Comparison of ENCODE assay signal across 11 mouse cellular contexts in the genomic region with DNA sequence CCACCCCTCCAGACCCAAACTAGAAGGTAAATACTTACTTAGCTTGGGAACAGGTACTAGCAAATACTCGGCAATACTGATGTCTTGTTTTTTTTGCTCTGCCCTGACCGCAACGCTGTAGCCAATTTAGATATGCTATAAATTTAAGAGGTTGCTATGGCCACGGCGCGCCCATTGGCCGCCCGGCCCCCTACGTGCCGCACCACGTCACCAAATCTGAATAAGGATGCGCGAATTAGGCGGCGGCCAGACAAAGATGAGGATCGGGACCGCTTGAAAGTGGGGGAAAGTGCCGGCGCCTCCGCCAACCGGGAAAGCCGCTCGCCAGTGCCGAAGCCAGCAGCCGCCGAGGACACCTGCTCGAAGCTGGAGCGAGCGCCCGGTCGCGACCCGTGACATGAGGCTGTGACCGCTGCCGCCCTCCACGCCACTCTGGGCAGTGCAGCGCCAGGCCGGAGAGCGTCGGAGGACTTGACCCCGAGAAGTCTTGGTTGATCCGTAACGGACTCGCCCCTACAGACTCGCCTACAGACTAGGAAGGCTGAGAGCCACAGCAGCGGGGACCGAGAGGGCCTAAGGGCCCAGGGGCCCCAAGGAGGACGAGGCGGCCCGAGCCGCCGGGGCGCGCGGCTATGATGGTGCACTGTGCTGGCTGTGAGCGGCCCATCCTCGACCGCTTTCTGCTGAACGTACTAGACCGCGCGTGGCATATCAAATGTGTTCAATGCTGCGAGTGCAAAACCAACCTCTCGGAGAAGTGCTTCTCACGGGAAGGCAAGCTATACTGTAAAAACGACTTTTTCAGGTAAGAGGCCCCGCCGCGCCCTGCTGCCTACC. TPM values are rescaled to one million over a fixed set of nuclear protein-coding genes. Genes with fewer than 3 reads are reported as not detected.
A peak's percentile ranks its signal among the peaks of the same experiment; 100 is the strongest.
DNase-seq lines count a peak whose midpoint lies in the region; ATAC-seq and TF ChIP-seq lines count a peak whose summit lies in the region.
"Had no signal": no experiment of that assay in that cellular context is flagged by ENCODE, and none has a peak within 500 bp of the region (broad histone marks: within the 10 kb centered on the region; RNA-seq: fewer than 3 reads in every experiment).

Gene Lhx5 (plus strand): TSS at position 51 of the 837 bp plus-strand sequence.

- no peak for TF ChIP-seq CTCF in liver, postnatal 0 days (IDR thresholded peaks at IDR 0.05; ENCODE audit: low read depth)

- H3K4me1 ChIP-seq in heart, embryonic 12.5 days (replicated peaks), result peaks cover 14% of the 10 kb centered on the region
- H3K4me1 ChIP-seq in hindbrain, embryonic 12.5 days, result peaks cover 24% of the 10 kb centered on the region
- peaks cover 4% of the 10 kb centered on the region; the same call in 1 of the 2 replicates for H3K4me1 ChIP-seq in liver, postnatal 0 days (ENCODE audit: insufficient read depth)
- H3K4me1 ChIP-seq: liver, embryonic 13.5 days had no signal

- no peaks in the 10 kb centered on the region for H3K9me3 ChIP-seq in heart, embryonic 12.5 days (replicated peaks)
- H3K9me3 ChIP-seq in hindbrain, embryonic 12.5 days (replicated peaks), result no peaks in the 10 kb centered on the region
- no peaks in the 10 kb centered on the region for H3K9me3 ChIP-seq in liver, postnatal 0 days (ENCODE audit: low read length)
- H3K9me3 ChIP-seq: liver, embryonic 13.5 days had no signal

- no peak for ATAC-seq in heart, embryonic 12.5 days (ENCODE audit: insufficient number of reproducible peaks, low FRiP score)
- ATAC-seq in hindbrain, embryonic 12.5 days (ENCODE audit: low FRiP score), result peak; percentile 74
- ATAC-seq in liver, postnatal 0 days, result no peak
- no peak for ATAC-seq in megakaryocyte, adult 5-6 weeks (ENCODE audit: poor library complexity, severe bottlenecking)
- ATAC-seq in CD4-positive, CD25-positive, alpha-beta regulatory T cell, adult 4 months, result no peak

- no peak for DNase-seq in heart, postnatal 14 days
- peak; percentile 37 to 56 for DNase-seq in cerebellum, postnatal 25 days
- DNase-seq in neural tube, embryonic 10.5 days (ENCODE audit: extremely low spot score, low spot score), result peak; percentile 59
- DNase-seq in liver, postnatal 0 days, result no peak
- DNase-seq: liver, embryonic 13.5 days had no signal

- H3K27ac ChIP-seq in heart, embryonic 12.5 days (ENCODE audit: poor library complexity, severe bottlenecking), result no peak within 1 kb of the TSS
- H3K27ac ChIP-seq in hindbrain, embryonic 12.5 days, result peak within 1 kb of the TSS; percentile 92
- H3K27ac ChIP-seq in liver, postnatal 0 days (ENCODE audit: low read depth), result no peak within 1 kb of the TSS
- H3K27ac ChIP-seq: liver, embryonic 13.5 days had no signal

- H3K4me2 ChIP-seq in heart, embryonic 12.5 days, result peak within 1 kb of the TSS; percentile 25; the same call in 1 of the 2 replicates
- peak within 1 kb of the TSS; percentile 59 for H3K4me2 ChIP-seq in hindbrain, embryonic 12.5 days (replicated peaks)
- H3K4me2 ChIP-seq in liver, postnatal 0 days (ENCODE audit: low read depth, low read length), result no peak within 1 kb of the TSS
- H3K4me2 ChIP-seq: liver, embryonic 13.5 days had no signal

- peaks cover 99% of the 10 kb centered on the region for H3K27me3 ChIP-seq in heart, embryonic 12.5 days (replicated peaks)
- peaks cover 96% of the 10 kb centered on the region for H3K27me3 ChIP-seq in hindbrain, embryonic 12.5 days
- H3K27me3 ChIP-seq in liver, postnatal 0 days (ENCODE audit: insufficient read depth, low read length), result peaks cover 96% of the 10 kb centered on the region

- no peak within 1 kb of the TSS for H3K9ac ChIP-seq in heart, embryonic 12.5 days
- H3K9ac ChIP-seq in hindbrain, embryonic 12.5 days, result peak within 1 kb of the TSS; percentile 87
- H3K9ac ChIP-seq in liver, postnatal 0 days (replicated peaks), result no peak within 1 kb of the TSS
- H3K9ac ChIP-seq: liver, embryonic 13.5 days had no signal

- no peak for TF ChIP-seq EP300 in liver, postnatal 0 days (IDR thresholded peaks at IDR 0.05; ENCODE audit: low read depth)

- H3K36me3 ChIP-seq in heart, embryonic 12.5 days, result no peaks in the 10 kb centered on the region
- no peaks in the 10 kb centered on the region for H3K36me3 ChIP-seq in hindbrain, embryonic 12.5 days
- no peaks in the 10 kb centered on the region for H3K36me3 ChIP-seq in liver, postnatal 0 days (replicated peaks; ENCODE audit: insufficient read depth, low read length)
- H3K36me3 ChIP-seq: liver, embryonic 13.5 days had no signal

- peak within 1 kb of the TSS; percentile 10; the same call in 1 of the 2 replicates for H3K4me3 ChIP-seq in heart, embryonic 12.5 days
- H3K4me3 ChIP-seq in hindbrain, embryonic 12.5 days, result peak within 1 kb of the TSS; percentile 55
- H3K4me3 ChIP-seq in liver, postnatal 0 days (ENCODE audit: low read depth, low read length), result no peak within 1 kb of the TSS
- H3K4me3 ChIP-seq: liver, embryonic 13.5 days had no signal

- intact Hi-C loops in heart, postnatal 14 days (cut with DNase I), result no loop called here

- under 1% methylated on average over 69 of the region's 69 CpGs for WGBS in heart, embryonic 12.5 days
- WGBS in hindbrain, embryonic 12.5 days, result 1% methylated on average over 69 of the region's 69 CpGs
- WGBS in liver, postnatal 0 days (ENCODE audit: insufficient replicate concordance), result 2% methylated on average over 68 of the region's 69 CpGs

RNA-seq across cellular contexts. Expression of gene Lhx5, which starts in this region (rescaled TPM):
- 0.11 TPM in 1 of 2 replicates, not detected in the other for polyA plus RNA-seq in heart, embryonic 12.5 days (2016; fragmentation: Nextera tagmentation; extraction: Ambion mirVana)
- not detected for total RNA-seq in heart, postnatal 14 days (2021)
- 63.0 and 67.2 TPM in 2 replicates for polyA plus RNA-seq in hindbrain, embryonic 12.5 days (2016; fragmentation: Nextera tagmentation; extraction: Ambion mirVana)
- not detected in 2 replicates for polyA plus RNA-seq in liver, postnatal 0 days (2015; fragmentation: Nextera tagmentation; extraction: Ambion mirVana)
- not detected in 2 replicates for total RNA-seq in megakaryocyte, adult 5-6 weeks (2015)
- not detected in 2 replicates for total RNA-seq in megakaryocyte, adult 5-6 weeks (2017)
- polyA plus RNA-seq in CD4-positive, CD25-positive, alpha-beta regulatory T cell, adult 4 months (2017; shearing (Covaris generic)), result not detected
- total RNA-seq: CH12.LX; heart, postnatal 25 days had no signal
- polyA plus RNA-seq: liver, embryonic 13.5 days had no signal

Comparison
In these comparisons a context has a peak if more than half of its experiments do, and no peak if none do; other contexts are left out.
1. RNA of gene Lhx5 (polyA plus RNA-seq): 63.0 to 67.2 TPM in hindbrain, embryonic 12.5 days; 0.11 TPM in heart, embryonic 12.5 days, not detected in liver, postnatal 0 days and not detected in CD4-positive, CD25-positive, alpha-beta regulatory T cell, adult 4 months; every median in the first group is over 10 times any median in the second.
2. DNase-seq: peak in cerebellum, postnatal 25 days (2 of 2) and neural tube, embryonic 10.5 days (single experiment); none in heart, postnatal 14 days (0 of 2) and liver, postnatal 0 days (single experiment).